Mouse (Mus musculus) kidney, postnatal 10 days (tissue): ENCODE data around the gene Dnpep.

Experiments
- DNase-seq: peaks from one replicate; pipeline ENCODE4 v3.0.0; 2021; ENCODE audit warnings: mixed read lengths

Gene Dnpep

DNA sequence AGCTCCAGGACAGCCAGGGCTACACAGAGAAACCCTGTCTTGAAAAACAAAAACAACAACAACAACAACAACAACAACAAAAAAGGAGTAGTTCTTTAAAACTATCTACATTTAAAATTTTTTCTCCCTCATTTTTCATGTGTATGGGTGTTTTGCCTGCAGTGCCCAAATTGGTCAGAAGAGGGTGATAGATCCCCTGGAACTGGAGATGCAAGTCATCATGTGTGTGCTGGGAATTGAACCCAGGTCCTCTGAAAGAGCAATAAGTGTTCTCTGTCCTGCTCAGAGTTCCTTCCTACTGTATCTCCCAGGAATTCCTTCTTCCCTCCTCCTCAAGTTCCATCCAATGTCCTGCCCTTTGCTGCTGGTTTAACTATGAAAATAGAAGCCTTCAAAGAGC, 9.7 kb upstream of the Dnpep start:
- DNase-seq = no peak

DNA sequence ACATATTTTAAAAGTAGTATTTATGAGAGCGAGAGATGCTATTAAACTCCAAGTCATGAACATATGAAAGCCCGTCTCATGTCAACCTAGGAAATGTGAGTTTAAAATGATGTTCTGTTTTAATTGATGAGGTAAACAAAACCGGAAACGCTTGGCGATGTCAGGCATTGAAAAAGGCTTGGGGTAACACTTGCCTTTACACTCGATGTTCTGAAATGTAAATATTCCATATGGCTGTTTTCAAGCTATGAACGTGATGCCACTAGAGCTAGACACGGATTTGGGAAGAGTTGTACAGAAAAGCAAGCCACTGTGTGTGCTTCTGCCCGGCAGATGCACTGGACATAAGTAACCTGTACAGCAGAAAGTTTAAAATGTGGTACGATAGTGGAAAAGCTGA, 1.4 kb upstream of the Dnpep start:
- no peak for DNase-seq

DNA sequence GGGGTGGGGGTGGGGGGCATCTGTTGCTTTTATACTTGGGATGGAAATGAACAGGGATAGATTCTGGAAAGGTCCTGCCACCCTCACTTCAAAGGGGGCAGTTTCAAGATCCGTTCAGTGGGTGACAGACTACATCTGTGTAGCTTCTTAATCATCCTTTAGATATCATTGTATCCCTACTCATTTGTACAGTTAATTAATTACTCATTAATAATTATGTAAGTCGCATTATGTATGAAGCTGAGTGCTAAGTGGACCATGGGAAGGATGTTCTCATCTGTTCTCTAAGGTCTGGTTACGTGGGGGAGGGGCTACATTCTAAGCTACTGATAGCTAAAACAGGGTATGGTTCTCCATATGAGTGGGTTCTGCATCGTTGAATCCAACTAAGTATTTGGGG, 946 bp upstream of the Dnpep start:
- DNase-seq = no peak

DNA sequence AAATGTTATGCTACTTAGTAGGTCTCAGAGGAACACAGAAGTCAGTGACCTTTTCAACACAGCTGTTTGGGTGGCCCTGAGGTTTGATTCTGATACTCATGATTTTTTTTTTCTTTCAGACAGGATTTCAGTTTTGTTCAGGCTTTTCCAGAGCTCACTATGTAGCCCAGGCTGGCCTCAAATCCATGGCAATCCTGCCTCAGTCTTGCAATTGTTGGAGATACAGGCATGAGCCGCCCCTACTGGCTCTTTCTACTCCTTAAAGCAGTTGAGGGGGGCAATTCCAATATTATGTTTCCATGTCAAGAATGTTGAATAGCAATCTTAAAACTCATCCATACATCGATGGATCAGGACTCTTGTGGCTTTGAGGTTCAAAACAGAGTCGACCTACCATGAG, 511 bp upstream of the Dnpep start:
- DNase-seq = no peak

DNA sequence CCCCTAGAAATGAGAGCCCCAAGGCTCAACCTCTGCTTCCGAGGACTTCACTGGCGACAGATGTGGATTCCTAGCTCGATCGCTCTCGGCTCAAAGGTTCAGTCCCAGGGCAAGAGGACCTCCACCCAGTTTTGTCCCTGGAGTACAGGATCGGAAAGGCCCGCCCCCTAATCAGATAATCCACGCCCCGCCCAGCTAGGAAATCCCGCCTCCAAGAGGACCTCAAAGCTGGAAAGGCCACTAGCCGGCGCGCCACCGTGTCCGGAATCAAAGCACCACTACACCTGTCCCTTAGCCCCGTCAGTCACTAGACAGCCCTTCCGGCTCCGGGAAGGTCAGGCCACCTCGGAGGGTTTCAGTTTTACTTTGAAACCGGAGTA, 939 bp downstream of the Dnpep start:
- DNase-seq = peak; percentile 94

DNA sequence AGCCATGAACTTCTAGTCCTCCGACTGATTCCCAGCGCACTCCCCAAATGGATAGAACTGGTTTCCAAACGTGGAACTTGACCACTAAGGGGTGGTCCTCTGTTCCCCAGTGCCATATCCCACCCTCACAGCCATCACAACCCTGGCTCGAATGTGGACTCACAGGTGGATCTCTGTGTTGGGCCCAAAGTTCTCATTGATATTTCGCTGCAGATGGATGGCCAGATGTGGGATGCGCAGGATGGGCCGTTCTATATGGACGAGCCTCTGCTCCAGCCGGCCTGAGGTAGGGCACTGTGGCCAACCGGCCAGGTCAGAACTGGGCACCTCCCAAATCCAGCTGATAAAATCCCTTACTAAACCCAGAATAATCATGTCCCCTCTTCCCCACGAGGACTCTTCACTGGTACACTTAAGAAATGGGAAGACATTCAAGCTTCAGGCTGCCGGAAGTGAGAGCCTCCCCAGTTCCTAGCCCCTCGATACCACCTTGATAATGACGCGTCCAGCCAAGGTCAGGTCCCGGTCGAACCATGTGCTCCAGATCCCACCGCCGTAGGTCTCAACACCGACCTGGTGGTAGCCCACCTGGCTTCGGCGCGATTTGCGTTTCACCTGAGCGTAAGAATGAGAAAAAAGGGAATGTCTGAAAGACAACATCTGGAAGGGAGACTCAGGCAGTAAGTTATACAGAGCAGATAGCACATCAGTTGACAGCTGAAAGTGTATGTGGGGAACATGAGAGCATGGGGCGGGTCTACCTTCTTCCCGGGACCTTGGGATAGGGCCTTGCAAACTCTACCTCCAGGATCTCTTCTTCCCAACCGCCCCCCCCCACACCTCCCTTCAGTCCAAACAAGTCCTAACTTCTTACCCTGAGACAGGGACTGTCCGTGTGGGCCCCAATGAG, 2.1 kb downstream of the Dnpep start:
- peak; percentile 27 for DNase-seq

GRCm38 (mm10) chr1:75315011-75315410, 2.8 kb downstream of the Dnpep start:
- DNase-seq = no peak

DNA sequence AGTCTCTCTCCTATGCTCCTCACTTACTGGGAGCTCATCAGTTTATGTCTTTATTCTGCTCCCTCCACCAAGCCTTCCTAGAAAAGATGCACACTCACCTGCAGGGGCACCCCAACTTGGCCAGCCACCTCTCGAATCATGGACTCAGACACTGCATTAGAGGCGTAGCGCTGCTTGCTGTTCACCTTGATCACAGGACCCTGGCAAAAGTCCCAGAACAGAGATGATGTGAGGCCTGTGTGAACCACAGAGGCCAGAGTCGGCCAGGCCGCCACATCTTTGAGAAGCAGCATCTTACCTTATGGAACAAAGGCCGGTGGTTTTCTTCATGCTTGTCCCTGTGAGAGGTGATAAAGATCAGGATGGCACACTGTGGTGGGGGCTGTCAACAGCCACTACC, 6.1 kb downstream of the Dnpep start:
- DNase-seq = no peak

- DNase-seq = no peak
Observed at GRCm38 (mm10) chr1:75304662-75305061, 13.1 kb downstream of the Dnpep start.

DNA sequence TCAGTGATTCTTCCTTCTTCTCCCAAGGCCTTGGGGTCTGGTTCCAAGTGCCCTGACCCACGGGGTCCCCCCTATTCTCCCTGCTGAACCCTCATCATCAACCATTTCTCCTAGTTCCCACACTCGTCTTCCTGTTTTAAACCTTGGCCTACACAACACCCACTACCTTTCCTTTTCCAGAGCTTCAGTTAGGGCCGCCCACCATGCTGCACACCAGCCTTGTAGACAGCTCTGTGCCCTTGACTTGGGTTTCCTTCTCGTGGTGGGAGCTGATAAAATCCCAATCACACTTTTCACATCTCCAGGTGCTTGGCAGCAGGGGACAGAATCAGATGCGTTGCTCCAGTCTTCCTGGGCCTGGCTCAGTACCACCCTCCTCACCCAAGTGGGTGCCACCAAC, 23.5 kb downstream of the Dnpep start:
- no peak for DNase-seq

DNA sequence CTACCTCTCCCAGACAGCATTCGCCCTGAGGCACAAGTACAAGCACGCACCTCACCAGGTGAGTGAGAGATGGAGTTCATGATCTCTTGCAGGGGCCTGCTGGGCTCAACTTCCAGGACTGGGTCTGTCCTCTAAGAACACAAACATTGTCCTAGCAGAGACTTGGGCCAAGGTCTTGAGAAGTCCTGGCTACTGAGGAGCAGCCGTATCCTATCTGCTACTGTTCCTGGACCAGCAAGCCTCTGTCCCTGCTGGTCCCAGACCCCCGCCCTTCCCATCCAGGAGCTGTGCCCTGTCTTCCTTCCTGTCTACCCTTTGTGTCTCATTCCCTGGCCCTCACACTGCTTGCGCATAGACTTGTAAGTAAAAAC, 24.5 kb downstream of the Dnpep start:
- DNase-seq = no peak

- DNase-seq = peak; percentile 29
Observed at GRCm38 (mm10) chr1:75292476-75293330, 25.1 kb downstream of the Dnpep start.

DNA sequence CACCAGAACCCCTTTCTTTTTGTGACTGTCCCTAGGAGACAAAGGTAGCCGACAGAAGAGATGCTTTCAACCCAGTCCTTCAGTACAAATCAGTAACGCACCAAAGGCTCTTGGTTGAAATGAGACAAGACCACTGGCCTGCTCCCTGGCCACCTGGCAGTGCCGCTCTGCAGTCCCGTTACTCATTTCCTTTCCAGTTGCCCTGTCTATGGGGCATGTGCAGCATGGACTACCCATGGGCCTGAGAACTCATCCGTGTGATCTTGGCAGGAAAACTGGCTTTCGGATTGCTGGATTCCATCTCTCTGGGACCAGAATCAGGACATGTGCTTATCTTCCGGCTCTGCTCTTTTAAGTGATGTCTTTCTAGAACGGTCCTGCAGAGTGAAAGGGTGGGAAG, 26.5 kb downstream of the Dnpep start:
- DNase-seq = no peak

DNA sequence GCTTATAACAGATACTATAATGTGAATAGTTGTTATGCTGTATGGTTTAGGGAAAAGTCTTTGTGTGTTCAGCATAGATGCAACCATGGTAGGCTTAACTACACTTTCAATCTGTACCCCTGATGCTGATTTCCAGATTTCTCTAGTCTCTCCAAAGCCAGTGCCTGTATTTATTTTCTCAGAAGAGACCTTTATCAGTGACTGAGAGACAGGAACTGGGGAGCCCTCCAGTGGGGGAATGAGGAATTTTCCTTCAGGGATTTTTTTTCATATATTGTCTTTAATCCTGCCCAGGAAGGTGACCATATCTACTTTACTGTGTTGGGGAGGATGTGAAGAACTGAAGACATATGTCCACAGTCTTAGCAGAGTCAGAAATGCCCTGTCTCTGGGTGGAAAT, 27.2 kb downstream of the Dnpep start:
- peak; percentile 52 for DNase-seq

GRCm38 (mm10) chr1:75289888-75290431, 27.8 kb downstream of the Dnpep start:
- DNase-seq = no peak

DNA sequence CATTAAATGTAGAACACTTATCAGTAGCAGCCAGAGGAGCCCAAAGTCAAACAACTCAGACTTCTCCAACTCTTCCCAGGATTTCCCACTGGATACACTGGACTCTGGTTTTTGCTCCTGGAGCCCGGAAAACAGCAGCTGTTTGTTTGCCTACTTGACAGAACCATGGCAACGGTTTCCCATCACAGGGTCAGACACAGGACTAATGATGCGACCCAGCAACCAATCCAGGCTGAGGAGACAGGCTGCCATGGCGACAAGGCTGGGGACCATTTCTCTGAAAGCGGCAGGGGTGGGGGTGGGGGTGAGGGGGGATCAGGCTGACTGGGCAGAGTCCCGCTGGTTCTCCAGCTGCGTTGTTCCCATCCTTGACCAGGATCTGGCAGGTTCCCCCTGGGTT, 28.4 kb downstream of the Dnpep start:
- DNase-seq = peak; percentile 58

DNA sequence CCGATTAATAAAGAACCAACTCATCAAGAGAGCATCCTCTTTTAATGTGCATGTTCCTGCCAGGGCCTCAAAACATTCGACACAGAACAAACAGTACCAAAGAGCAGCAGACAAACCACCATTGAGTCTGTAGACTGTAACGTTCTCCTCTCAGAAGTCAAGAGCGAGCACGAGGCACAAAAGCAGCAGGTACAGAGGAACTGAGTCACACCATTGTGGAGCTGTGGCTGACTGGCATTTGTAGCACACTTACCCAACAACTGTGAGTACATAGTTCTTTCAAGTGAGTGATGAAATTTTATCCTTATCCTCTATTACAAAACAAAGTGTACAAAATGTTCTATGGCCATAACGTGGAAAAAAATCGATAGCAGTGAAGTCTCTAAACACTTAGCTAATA, 32.9 kb downstream of the Dnpep start:
- no peak for DNase-seq

- no peak for DNase-seq
Observed at GRCm38 (mm10) chr1:75283017-75283416, 34.8 kb downstream of the Dnpep start.

DNA sequence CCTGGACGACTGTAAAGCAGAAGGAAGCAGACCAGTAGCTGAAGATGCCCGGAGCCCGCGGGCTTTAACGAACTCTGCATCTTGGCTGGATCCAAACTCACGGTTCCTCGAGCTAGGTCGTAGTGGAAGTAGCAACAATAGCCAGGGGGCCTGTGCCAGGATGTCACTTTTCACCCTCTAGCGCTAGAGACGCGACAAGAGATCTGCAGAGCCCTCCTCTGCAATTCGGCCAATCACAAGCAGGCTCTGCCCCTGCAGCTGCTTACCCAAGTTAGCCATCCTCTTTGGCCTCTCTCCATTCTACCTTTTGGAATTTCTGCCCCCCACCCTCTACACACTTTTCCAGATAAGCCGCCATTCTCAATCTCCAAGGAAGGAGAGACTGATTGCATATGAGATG, 39.6 kb downstream of the Dnpep start, which contains the start of gene Resp18:
TSS of gene Resp18 (minus strand) at position 188 of the 400 bp plus-strand sequence.
- DNase-seq = no peak

DNA sequence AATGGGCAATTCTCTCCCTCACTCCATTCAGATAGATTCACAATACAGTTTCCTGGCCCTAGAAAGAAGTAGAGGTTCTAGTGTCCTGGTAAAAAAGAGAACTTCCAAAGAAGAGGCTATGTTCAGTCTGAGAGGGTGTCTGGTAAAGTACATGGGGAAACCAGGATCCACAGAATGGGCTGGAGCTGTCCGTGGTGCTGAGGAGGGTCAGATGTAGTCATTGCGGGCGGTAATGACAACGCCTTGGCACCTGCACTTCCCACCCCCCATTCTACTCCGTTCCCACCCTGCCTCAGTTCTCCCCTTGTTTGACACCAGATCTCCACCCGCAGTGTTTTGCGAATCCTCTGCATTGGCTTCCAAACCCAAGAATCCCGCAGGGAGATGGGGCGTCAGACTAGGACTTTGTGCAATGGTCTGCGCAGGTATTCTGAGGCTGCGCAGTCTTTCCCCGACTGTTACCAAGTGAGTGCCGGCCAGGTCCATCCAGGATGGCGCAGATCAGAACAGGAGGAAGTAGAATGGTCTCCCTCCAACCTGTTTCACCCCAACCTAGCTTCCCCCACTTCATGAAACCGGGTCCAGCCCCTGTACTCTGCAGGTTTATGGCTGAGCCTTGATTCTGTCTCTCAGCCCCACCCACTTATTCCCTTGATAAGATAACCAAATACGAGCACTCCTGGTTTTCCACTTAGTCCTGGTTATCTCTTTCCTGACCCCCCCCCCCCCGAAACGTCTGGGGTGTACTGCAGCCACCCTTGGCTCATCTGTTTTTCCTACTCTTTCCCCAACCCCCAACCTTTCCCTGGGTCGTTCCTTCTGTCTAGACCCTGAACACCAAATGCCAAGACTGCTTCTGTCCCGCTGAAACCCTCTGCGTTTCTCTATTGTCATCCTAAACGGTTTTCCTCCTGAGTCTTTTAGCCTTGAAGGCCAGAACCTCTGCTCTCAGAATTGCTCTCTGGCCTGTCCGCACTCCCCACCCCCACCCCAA, 40.3 kb downstream of the Dnpep start:
- DNase-seq = peak; percentile 86

DNA sequence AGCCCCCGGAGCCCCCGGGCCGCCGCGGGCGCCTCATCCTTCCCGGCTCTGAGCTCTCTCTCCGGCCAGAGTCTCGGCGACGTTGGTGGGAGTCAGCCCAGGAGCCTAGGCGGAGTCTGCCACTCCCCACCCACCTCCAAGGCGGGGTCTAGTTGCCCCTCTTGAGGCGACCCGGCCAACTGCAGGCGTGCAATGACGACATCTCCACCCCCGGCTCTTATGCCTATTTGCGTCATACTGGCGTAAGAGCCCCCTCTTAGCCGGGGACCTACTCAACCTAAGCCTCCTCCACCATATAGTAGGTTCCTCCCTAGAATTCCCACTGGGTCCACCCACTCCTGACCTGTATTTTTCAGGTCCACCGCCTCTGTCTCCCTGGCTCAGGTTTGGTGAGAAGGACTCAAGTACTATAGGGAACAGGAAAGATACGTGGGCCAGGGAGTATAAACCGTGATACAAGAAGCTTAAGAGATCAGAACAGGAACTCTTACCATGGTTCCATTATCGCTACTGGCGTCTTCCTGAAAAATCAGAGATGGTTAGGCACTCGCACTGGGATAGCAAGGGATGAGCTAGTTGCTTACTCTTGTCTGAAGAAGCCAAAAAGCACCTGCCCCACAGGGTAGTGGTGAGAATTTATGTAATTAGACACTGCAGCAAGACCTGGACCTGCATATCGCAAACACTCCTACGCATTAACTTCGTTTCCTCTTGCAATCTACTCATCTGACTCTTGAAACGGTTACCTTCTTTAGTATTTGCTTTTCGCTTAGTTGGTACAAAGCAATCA, 53.5 kb downstream of the Dnpep start, which contains the start of gene Ptprn:
TSS of gene Ptprn (minus strand) at position 412 of the 790 bp plus-strand sequence.
- DNase-seq = no peak
